Mouse (Mus musculus) layer of hippocampus, postnatal 10 days (tissue): ENCODE measurements at regions not wholly inside any gene's neighbourhood (a gene's known extent, or its start where the extent isn't known, plus 50 kb on each side); places are given as distances from the start of the nearest gene placed in this dataset.

Source experiments
- DNase-seq, 2 experiments: peaks; one replicate each; pipeline ENCODE4 v3.0.0; 2021; ENCODE audit warnings: low spot score in 2 of 2

DNA sequence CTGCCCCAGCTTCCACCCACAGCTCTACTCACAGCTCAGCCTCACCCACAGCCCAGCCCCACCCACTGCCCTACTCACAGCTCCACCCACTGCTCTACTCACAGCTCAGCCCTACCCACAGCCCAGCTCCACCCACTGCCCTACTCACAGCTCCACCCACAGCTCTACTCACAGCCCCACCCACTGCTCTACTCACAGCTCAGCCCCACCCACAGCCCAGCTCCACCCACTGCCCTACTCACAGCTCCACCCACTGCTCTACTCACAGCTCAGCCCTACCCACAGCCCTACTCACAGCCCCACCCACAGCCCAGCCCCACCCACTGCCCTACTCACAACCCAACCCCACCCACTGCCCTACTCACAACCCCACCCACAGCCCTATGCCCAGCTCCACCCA is 56.5 kb upstream of the Phox2b start:
- no peak for DNase-seq

DNA sequence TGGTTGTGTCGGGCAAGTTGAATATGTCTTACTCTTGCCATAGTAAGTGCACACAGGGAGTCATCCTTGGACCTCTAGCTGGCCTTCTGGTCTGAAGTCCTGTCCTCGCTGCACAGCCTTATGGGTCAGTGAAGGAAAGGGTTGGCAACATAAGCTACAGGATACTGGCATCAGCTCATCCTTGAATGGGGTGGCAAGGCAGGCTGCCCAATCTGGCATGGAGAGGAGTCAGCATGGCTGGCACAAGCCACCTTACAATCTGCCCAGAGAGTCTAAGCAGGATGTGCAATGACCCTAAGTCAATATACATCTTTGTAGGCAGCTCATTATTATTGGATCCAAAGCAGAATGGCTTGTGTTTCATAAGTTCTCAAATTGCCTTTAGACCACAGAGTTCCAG is 57.8 kb upstream of the Phox2b start:
- DNase-seq: no peak

DNA sequence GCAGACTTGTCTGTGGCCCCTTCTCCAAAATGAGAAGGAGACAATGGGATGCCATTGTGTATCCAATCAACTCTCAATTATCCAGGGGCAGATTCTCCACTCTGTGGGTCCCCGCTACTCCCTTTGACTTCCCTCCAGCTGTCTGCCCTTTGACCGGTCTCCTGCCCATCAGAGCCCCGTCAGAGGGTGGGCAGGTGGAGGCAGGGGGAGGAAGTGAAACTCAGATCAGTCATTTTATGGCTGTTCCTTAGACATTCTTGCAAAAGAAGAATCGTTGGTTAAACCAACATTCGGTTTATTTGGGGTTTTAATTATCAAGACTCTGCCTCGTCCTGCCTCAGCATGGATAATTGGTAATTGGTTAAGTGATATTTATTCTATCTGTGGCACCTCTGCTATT is 77.7 kb upstream of the Phox2b start:
- no peak for DNase-seq

DNA sequence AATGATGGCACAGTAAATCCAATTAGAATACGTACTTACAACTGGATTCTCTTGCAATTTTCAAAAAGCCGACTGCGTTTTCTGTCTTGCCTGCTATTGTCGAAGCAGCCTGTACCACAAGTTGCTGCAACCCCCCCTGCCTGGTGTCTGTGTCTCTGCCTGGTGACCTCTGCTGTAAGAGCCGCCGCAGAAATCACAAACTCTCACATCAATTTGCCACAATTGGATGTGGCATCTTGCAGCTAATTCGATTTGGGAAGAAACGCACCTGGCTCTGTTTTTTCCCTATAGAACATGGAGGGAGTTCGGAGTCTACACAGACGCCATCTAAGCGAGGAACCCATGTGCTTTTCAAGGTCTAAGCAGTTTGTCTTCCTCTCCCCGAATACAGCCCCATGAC is 80.1 kb upstream of the Phox2b start:
- no peak for DNase-seq

DNA sequence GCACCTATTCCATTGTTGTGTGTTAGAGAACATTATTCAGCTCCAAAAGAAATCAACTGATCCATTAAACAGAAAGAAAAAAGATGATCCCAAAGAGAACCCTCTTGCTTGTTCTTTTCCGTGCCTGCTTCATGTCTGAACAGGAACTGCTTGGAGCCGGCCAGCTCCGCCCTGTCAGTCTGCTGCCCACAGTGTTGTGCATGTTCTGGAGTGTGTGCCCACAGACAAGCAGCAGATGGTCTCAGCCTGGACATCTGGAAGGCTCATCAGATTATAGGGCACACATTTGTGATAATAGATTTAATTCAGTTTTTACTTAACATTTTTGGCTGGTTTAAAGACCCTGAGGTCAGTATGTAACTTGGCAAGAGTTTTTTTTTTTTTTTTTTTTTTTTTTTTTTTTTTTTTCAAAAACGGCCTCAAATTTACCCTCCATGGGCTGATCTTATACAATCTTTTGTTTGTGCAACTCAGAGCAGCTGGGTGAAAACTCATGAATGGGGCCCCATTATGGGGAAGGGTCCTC is 70.9 kb upstream of the Tmem33 start:
- peak in 1 of 2 experiments; percentile 31 for DNase-seq

DNA sequence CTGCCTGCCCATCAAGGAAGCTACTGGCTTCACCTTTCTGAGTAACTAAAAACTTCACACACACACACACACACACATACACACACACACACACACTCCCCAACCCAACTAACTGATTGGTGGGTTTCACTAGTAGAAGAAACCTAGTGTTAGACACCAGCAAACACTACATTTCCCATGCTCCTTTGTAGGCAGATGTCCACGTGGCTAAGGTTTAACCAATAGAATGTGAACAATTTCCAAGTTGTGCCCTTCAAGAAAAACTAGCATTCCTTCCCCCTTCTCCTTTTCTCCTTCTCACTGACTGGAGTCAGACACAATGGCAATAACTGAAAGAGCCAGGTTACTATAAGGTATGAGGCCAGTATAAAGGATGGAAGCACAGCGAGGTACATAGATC is 66.3 kb upstream of the Tmem33 start:
- no peak for DNase-seq

DNA sequence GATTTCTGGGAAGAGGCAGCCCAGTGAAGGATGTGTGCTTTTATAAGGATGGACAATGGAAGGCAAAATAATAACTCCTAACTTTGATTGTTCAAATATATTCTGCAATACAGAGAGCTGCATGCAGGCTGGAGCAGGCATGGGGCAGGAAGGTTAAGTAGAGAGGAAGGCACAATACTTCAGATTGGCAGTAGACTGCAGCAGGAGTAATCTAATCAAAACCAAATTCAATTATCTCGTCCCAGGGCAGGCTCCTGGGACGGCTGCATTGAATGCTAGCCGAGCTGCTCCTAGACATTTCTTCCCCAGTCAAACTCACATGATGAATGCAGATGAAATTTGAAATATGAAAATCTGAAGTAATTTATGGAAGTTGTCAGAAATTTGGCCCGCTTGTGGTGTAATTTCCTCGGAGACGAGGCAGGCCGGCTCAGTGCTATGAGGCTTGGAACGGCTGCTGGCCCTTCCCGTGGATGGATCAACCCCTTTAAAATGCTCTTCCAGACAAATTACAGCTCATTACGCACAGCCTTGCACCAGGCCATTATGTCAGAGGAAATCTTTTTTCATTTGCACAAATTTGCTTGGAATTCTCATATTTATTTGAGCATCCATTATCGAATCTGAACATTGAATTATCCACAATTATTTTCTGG is 55.2 kb upstream of the Tmem33 start:
- DNase-seq: no peak
